Mouse (Mus musculus): Measurements from ENCODE around the gene Akap8l. TPM values are rescaled to one million over a fixed set of nuclear protein-coding genes. Genes with fewer than 3 reads are reported as not detected.
A peak's percentile ranks its signal among the peaks of the same experiment; 100 is the strongest.

Gene Akap8l
- total RNA-seq, 2 experiments from 2014 or later, result 26.0 to 33.3 TPM

- DNase-seq, result no peak
Measured at GRCm38 (mm10) chr17:32358192-32358942, 8.0 kb upstream of the Akap8l start.

GRCm38 (mm10) chr17:32356766-32357760 lies 6.7 kb upstream of the Akap8l start:
- no peak for DNase-seq

- DNase-seq, result no peak
Measured at GRCm38 (mm10) chr17:32356281-32356680, 5.9 kb upstream of the Akap8l start.

GRCm38 (mm10) chr17:32355031-32355430 lies 4.6 kb upstream of the Akap8l start:
- no peak for DNase-seq

GRCm38 (mm10) chr17:32354211-32354610 lies 3.8 kb upstream of the Akap8l start:
- no peak for DNase-seq

GRCm38 (mm10) chr17:32353696-32354095 lies 3.3 kb upstream of the Akap8l start:
- DNase-seq, result peak; percentile 78

- DNase-seq, result no peak
Measured at GRCm38 (mm10) chr17:32351726-32352125, 1.3 kb upstream of the Akap8l start.

- DNase-seq, result no peak
Measured at GRCm38 (mm10) chr17:32351269-32351668, 862 bp upstream of the Akap8l start.

GRCm38 (mm10) chr17:32349851-32350381 lies 491 bp downstream of the Akap8l start:
- no peak for DNase-seq

- no peak for DNase-seq
Measured at GRCm38 (mm10) chr17:32349037-32349732, 1.2 kb downstream of the Akap8l start.

GRCm38 (mm10) chr17:32348406-32348805 lies 2.0 kb downstream of the Akap8l start:
- no peak for DNase-seq

GRCm38 (mm10) chr17:32341102-32341501 lies 9.3 kb downstream of the Akap8l start:
- no peak for DNase-seq

GRCm38 (mm10) chr17:32340110-32340509 lies 10.3 kb downstream of the Akap8l start:
- no peak for DNase-seq

GRCm38 (mm10) chr17:32335869-32336268 lies 14.5 kb downstream of the Akap8l start:
- DNase-seq, result no peak

GRCm38 (mm10) chr17:32334921-32335320 lies 15.5 kb downstream of the Akap8l start:
- no peak for DNase-seq

GRCm38 (mm10) chr17:32333675-32334303 lies 16.6 kb downstream of the Akap8l start:
- no peak for DNase-seq

GRCm38 (mm10) chr17:32327501-32327900 lies 22.9 kb downstream of the Akap8l start:
- DNase-seq, result no peak

GRCm38 (mm10) chr17:32322809-32323208 lies 27.6 kb downstream of the Akap8l start:
- DNase-seq, result no peak

- DNase-seq, result no peak
Measured at GRCm38 (mm10) chr17:32321836-32322235, 28.6 kb downstream of the Akap8l start.

GRCm38 (mm10) chr17:32321390-32321734 lies 29.0 kb downstream of the Akap8l start:
- no peak for DNase-seq

- DNase-seq, result peak; percentile 98
Measured at GRCm38 (mm10) chr17:32320597-32321389, 29.6 kb downstream of the Akap8l start, which contains the start of gene Akap8. Gene Akap8, minus strand, starts transcription at chr17:32321238.
